Mouse (Mus musculus) natural killer cell, adult 2 months (primary cell): ENCODE measurements at regions not wholly inside any gene's neighbourhood (a gene's known extent, or its start where the extent isn't known, plus 50 kb on each side); places are given as distances from the start of the nearest gene placed in this dataset.

Experiments used
- DNase-seq, 2 experiments: peaks; one replicate each; pipeline ENCODE4 v3.0.0; 2022; ENCODE audit warnings: low spot score in 2 of 2

DNA sequence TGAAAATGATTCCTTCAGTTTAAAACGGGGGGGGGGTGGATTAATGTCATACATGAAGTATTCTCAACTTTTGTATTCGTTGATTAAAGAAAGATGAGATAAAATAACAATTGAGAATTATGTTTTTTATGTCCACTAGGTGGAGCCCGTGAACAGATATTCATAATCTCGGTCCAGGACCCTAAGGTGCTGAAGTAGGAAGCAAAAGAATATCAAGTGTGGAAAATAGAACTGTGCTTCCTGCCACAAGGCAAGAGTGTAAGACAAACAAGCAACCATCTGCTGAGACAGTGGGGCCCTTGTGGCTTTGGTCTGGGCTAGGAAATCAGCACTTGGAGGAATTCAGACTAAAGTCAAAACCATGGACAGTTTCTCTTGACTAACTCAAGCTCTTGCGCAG is 50.9 kb upstream of the Kap start:
- DNase-seq = no peak

DNA sequence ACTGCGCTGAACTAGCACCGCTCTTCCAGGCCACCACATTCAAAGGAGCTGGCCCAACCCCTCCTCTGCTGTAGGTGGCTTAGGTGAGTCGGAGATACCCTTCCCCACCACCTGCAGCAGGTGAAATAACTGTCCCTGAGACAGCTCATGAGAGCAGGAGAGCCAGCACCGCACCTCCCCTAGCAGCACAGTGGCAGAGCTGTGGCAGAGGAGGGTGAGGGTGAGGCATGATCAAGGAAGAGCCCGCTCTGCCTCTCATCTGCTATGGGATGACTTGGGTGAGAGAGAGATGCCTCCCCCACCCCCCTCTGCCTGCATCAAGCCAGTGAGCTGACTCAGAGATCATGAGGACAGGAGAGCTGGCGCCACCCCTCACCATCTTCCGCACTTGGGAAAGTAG is 81.1 kb upstream of the Kap start:
- DNase-seq = no peak

DNA sequence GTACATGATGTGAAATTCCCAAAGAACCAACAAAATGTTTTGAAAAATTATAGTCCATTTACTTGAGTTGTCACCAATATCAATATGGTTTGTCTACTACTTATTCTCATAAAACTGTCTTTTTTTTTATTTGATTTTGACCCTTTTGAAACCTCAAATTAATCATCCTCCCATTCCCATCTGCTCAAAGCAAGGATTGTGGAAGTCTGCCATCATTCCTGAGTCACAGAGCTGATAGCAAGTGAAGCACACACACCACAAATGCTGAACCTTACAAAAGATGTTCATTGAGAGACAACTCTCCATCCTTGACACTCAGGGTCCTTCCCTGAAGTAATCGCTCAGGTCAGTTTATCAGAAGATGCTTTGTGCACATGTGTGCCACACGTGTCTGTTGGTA is 82.1 kb upstream of the Kap start:
- no peak for DNase-seq

DNA sequence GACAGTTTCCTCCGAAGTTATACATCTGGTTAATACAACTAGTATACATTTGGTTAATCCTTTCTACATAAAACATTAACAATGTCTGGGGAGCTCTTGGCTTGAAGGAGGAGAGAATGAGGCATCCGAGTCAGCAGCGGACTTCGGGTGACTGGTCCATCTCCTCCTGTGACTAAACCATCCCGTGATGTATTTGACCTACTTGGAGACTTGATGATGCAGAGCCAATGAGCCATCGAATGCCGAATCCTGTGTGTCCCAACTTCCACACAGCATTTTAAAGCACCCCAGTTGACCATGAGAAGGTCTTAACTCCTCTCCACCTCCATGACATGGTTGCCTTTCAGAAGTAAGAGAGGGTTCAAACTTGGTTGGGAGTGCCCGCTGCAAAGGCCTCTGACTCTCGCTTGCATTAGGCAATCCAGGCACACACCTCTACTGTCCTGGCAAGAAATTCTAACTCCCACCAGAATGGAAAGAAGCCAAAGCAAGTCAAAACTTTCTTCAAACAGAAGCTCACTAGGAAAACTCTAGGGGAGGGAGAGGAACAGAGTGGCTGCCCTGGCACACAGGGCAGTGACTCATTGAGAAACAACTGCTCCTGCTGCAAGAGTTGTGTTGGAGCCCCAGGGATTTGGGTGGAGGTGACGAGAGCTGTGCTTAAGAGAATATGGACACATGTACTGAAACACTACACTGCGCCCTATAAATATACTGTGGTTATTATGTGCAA is 75.4 kb upstream of the Etv6 start:
- no peak for DNase-seq

DNA sequence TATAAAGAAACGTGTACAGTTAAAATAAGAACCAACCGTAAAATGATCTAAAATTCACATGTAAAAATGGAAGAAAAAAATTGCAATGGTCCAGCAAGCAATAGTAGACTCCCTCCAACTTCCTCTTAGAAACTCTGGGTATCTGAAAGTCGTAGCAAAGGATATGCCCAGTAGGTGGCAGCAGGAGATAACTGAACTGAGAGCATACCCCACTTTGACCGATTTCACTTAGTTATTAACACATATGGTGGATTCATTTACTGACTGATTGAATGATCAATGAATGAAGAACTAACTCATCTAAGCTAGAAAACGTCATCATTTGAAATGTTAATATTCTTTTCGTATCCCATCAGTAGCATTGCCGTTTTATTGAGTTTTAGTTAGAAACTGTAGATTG is 74.8 kb upstream of the Etv6 start:
- DNase-seq = peak; percentile 48 to 74

DNA sequence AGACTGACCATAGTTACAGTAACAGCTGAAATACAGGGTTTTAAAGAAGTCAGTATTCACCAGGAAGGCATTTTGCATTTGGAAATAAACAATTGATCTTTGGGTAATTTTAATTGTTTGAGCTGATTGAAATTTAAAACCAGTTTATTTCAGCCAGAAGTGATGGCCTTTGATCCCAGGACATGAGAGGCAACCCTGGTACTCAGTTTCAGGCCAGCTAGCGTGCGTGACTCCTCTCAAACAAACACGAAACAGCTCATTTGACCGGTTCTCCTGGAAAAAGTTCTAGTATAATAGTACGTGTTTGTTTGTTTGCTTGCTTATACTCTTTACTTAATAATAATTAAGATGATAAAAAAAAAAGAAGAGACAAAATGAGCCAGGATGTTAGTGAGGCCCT is 72.9 kb upstream of the Etv6 start:
- no peak for DNase-seq

DNA sequence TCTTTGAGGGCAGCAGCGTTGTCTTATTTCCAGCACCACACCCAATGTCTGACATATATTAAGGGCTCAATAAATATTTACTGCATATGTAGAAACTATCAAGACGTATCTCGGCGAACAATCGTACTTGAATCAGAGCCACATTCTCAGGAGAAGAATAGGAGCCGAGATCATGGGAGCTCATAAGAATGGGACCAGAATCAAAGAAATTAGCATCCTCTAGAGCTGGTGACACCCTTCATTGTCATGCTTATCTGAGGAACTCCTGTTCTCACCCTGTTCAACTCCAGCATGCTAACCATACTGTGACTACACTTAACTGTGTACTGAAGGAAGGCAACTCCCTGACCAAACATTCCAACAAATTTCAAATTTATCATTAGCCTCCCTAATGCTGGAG is 72.2 kb upstream of the Etv6 start:
- DNase-seq = no peak

DNA sequence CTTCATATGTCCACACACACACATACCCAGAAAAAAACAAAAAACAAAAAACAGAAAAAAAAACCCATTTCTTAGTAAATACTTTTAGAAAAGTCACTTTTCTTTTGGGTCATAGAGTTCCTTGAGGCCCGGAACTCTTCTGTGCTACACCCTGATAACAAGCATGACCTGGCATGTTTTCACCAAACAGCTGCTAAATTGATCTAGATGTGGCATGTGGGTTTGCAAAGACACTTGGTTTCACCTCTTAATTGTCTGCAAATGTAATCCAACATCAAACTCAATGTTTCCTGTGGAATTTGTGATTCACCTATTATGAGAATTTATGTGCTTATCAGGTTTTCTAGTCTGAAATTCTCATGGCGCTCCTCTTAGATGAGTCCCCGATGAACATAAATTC is 68.2 kb upstream of the Etv6 start:
- DNase-seq = no peak

DNA sequence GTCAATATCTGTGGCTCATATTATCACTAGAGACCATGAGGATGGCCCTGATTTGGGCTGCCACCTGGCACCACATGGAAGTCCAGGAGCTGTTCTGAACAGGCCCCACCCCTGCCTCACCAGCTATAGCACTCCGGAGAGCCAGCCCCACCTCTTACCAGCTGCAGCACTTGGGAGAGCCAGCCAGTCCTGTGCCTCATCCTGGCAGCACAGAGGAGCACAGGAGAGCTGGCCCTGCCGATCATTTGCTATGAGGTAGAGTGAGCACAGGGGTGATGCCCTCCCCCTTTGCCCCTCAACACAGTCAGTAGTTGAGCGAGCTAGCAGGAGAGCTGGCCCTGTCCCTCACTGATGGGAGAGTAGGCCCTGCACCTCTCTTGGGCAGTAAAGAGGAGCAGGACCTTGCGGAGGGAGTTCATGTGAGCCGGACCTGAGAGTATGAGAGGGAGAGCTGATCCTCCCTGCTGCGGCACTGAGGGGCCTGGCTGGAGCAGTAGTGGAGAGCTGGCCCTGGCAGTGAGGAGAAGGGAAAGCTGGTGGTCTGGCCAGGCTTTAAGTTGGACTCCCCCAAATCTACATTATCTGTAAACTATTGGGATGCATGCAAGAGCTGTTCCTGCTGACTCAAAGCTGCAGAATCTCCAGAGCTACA is 63.3 kb upstream of the Etv6 start:
- DNase-seq = no peak

DNA sequence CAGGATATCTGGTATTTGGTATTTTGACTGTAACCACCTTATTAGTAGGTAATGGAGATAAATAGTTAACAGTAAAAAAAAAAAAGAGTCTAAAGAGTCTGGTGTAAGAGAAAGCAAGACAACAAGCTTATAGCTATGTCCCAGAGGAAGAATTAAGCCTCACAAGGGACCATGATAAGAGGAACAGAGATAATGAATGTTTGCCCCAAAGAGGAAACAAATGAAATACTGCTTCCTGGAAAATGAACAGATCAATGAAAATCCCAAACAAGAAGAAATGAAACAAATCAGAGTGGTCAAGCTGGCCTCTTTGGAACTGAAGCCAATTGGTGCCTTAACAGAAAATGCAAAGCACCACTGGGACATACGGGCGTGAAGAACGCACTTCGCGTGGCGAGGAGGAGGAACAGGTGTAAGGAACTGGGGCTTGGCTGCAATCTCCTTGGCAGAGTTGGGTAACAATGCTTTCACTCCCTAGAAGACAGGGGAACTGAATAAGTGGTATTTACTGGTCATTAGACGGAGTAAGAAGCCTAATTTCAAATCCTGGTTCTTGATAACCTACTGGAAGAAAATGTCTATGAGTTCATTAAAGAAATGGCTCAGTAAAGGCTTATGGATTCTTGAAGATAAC is 62.2 kb upstream of the Etv6 start:
- no peak for DNase-seq

DNA sequence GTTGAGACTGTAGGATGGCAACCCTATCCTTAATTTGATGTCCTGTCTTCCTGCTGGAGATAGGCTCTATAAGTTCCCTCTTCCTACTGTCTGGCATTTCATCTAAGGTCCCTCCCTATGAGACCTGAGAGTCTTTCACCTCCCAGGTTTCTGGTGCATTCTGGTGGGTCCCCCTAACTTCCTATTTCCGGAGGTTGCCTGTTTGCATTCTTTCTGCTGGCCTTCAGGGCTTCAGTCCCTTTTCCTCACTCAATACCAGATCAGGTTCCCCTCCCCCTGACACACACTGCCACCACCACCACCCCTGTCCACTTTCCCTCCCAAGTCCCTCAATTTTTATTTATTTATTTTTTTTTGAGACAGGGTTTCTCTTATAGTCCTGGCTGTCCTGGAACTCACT is 59.5 kb upstream of the Etv6 start:
- no peak for DNase-seq

DNA sequence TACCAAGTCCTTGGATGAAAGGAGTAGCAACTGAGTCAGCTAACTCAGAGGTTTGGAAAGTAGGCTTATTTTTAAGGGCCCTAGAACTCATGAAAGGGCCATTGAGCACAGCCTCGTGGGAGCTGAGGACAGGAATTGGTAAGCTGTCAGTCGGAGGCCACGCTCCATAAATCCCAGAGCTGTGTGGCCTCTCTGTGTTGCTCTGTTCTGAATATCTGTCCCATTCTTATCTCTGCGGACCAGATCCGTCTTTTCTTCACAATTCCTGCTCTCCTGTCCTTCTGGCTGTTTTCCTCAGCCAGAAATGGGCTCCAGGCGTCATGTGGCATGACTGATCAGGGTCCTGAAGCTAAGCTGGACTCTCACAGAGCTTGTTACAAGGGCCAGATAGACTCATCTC is 58.6 kb upstream of the Etv6 start:
- no peak for DNase-seq

DNA sequence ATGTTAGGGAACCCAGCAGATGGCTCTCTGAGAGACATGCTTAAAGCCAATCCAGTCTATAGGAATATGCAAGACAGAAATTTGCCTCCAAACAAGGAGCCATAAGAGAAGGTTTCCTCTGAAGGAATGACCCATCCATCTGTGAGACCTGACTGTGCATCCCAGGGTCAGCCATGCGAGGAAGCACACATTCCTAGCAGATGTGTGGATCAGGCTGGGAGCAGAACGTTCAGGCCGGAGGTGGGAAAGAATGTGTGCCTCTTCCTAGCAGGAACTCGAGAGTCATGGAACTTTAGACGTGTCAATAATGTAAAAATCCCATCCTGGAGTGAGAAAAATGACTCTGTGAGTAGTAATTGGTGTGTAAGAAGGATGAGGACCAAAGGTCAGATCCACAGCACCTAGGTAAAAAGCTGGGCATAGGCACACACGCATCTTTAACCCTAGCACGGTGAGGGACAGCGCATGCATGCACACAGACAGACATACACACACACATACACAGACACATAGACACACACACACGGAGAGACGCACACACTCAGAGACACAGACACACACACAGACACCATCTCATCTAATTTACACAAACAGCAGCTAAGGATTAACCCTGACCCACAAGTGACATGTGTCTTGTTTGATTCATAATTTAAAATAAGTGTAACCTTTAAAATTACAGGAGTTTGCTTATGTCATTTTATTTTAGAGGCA is 51.5 kb upstream of the Etv6 start:
- DNase-seq = no peak

DNA sequence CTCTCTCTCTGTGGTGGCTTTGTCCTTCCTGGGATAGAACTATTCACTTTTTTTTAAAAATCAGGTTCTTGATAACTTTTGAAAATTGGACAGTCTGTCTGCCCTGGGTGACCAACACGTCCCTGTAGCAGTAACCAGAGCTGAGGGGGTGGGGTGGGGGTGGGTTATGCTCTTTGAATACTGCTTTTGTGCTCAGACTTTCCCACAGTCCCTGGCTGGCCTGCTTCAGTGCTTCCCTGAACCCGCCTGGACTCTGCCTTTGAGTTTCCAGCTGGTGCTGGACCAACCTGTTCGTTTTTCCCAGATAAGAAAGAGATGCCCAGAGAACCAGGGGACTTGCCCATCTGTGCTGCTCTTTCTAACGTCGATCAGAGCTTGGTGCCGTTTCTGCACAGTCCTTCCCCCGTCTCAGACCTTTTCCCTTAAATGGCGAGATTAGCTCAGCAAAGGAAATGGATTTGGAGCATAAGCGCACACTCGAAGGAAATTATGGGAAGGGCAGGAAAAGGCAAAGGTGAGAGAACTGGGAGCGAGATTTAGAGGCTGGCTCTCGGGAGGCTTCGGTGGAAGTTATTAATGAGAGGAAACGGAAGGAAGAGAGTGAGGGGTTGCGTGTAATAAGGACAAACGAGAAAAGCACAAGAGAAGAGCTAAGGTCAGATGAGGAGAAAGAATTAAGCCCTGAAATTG is 50.7 kb upstream of the Etv6 start:
- DNase-seq = no peak
